Mouse (Mus musculus) forebrain, embryonic 15.5 days (tissue): ENCODE results near the gene Trim26. TPM values are rescaled to one million over a fixed set of nuclear protein-coding genes. Genes with fewer than 3 reads are reported as not detected.

Source experiments
- ATAC-seq: fragments of 200-750 bp; cut with Nextera tagmentation; replicated peaks from 2 replicates; pipeline ENCODE4 v1.8.0; 2017; ENCODE audit warnings: mild to moderate bottlenecking, moderate TSS enrichment, moderate library complexity
- H3K27ac ChIP-seq: fragments of 300-500 bp; sonication (generic); replicated peaks from 2 replicates; pipeline ENCODE4 v1.5.1; 2015; ENCODE audit warnings: mild to moderate bottlenecking, inconsistent platforms
- H3K27me3 ChIP-seq: fragments of 300-500 bp; sonication (generic); 2 replicates; pipeline ENCODE4 v1.6.1; 2015; ENCODE audit warnings: inconsistent platforms
- H3K36me3 ChIP-seq: fragments of 300-500 bp; sonication (generic); 2 replicates; pipeline ENCODE4 v1.6.1; 2015; ENCODE audit warnings: mild to moderate bottlenecking, inconsistent platforms
- H3K4me1 ChIP-seq: fragments of 300-500 bp; sonication (generic); 2 replicates; pipeline ENCODE4 v1.6.1; 2015; ENCODE audit warnings: inconsistent platforms
- H3K4me2 ChIP-seq: fragments of 300-500 bp; sonication (generic); replicated peaks from 2 replicates; pipeline ENCODE4 v1.6.1; 2015; ENCODE audit warnings: mild to moderate bottlenecking, inconsistent platforms
- H3K4me3 ChIP-seq: fragments of 300-500 bp; sonication (generic); 2 replicates; pipeline ENCODE4 v1.5.1; 2015; ENCODE audit warnings: mild to moderate bottlenecking, inconsistent platforms
- H3K9ac ChIP-seq: fragments of 300-500 bp; sonication (generic); replicated peaks from 2 replicates; pipeline ENCODE4 v1.6.1; 2015; ENCODE audit warnings: mild to moderate bottlenecking, inconsistent platforms
- H3K9me3 ChIP-seq: fragments of 300-500 bp; sonication (generic); 2 replicates; pipeline ENCODE4 v1.6.1; 2016; ENCODE audit warnings: inconsistent platforms
- WGBS: fragments of 180-500 bp; shearing (Covaris S2); methylation state at CpG from one replicate; pipeline ENCODE4 v1.1.7; 2015; ENCODE audit warnings: mixed read lengths; 5-methylcytosine and 5-hydroxymethylcytosine counted together
- polyA plus RNA-seq: library from polyadenylated mRNA; unstranded; fragments of >200 nt; fragmentation: Nextera tagmentation; extraction: Ambion mirVana; gene quantifications from 2 replicates; pipeline ENCODE4 v1.2.1, GENCODE M21; 2015

Gene Trim26
- polyA plus RNA-seq, 1 experiment from 2014 or later: 34.2 TPM

DNA sequence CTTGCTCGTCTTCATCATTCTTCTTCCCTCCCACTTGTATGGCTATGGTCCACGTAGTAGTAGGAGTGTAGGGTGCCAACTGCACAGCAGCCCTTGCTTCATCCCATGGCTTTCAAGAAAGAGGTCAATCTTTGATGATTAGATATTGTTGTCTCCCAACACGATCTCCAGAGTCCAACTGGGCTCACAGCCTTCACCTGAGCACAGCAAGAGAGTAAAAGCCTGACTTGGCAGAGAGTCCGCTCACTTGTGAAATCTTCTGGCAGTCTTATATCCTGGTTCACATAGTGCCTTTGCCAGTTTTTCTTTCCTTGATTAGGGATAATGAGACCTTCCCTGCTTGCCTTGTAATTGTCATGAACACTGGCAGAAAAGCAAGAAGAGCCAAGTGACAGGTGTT, 19.3 kb downstream of the Trim26 start:
- H3K4me3 ChIP-seq: no peak overlapping the region
- no peaks in the 10 kb centered on the region for H3K4me1 ChIP-seq
- H3K27me3 ChIP-seq: no peaks in the 10 kb centered on the region
- 91% methylated on average over 4 of the region's 4 CpGs for WGBS
- H3K36me3 ChIP-seq: peaks cover 70% of the 10 kb centered on the region
- no peak for ATAC-seq
- no peaks in the 10 kb centered on the region for H3K9me3 ChIP-seq
- no peak overlapping the region for H3K27ac ChIP-seq
- no peak overlapping the region for H3K9ac ChIP-seq
- no peak overlapping the region for H3K4me2 ChIP-seq

DNA sequence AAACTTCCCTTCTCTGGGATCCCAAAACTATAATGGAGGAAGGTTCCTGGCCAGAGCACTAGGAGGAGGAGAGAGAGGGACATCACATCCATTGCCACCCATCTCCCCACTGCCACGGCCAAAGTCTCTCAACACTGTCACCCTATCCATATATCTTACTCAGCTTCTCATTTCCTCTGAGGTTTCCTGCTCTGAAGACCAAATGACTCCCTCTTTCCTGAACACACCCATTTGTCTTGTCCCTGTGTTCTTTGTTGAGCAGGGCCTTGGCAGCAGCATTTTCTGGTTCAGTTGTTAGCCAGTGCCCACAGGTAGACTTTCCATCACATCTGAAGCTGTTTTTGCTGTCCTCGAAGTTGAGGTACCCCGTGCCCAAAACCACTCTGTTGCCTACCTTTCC, 21.2 kb downstream of the Trim26 start:
- no peak overlapping the region for H3K4me2 ChIP-seq
- peaks cover 52% of the 10 kb centered on the region for H3K36me3 ChIP-seq
- whole genome bisulfite sequencing: 93% methylated on average over 3 of the region's 3 CpGs
- no peak overlapping the region for H3K4me3 ChIP-seq
- H3K27me3 ChIP-seq: no peaks in the 10 kb centered on the region
- no peaks in the 10 kb centered on the region for H3K4me1 ChIP-seq
- no peaks in the 10 kb centered on the region for H3K9me3 ChIP-seq
- H3K27ac ChIP-seq: no peak overlapping the region
- H3K9ac ChIP-seq: no peak overlapping the region
- ATAC-seq: no peak

DNA sequence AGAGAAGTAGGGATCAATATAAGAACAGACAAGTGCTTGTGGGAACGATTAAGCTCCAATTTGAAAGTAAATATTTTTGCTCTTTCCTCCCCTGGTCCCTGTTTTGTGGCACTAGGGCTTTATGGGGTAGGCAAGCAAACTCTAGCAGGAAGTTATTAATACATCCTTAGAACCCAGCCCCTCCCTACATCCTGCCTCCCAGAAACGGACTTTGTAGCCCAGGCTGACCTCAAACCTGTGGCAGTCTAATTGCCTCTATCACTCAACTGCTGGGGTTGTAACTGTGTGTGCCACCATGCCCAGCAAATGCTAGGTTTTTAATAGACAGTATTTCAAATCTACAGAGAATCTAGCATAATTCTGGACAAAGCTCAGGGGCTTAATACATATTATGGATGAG, 24.7 kb downstream of the Trim26 start:
- no peak overlapping the region for H3K4me3 ChIP-seq
- H3K27me3 ChIP-seq: no peaks in the 10 kb centered on the region
- no peaks in the 10 kb centered on the region for H3K9me3 ChIP-seq
- no peak overlapping the region for H3K27ac ChIP-seq
- peaks cover 29% of the 10 kb centered on the region for H3K36me3 ChIP-seq
- no peak overlapping the region for H3K9ac ChIP-seq
- H3K4me1 ChIP-seq: no peaks in the 10 kb centered on the region; the same call in 1 of the 2 replicates
- H3K4me2 ChIP-seq: no peak overlapping the region
- ATAC-seq: no peak
- 75% methylated on average over 2 of the region's 2 CpGs for WGBS

DNA sequence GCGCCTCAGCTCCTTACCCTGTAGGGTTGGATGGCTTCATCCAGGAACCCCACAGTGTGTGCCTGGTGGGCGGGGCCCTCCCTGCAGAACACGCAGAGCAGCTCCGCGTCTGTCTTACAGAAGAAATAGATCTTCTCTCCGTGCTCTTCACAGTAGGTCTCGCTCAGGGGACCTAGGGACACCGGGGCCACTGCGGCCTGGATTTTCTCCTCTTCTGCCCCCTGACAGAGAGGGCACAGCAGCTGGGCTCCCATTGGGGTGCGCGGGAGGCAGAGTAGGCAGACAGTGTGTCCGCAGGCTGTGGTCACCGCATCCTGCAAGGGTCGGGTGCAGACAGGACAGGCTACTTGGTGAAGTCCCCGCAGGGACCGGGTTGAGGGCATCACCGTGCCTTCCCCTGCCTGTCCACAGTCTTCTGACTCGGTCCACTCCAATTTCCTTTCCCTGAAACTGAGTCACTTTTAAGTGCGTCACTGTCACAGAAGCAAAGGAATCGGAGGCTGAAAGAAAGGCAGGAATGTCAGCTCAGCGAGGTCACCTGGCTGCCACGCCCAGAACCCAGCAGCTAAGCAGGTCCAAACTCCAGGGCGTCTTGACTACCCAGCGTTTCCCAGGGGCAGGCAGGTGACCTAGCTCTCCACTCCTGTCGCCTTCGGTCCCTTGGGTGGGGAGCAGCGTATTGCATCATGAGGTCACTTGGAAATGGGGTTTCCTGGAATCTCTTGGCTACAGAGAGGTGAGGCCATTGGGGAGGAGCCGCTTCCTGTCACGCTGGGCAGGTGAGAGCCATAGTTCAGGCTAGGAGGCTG, 30.0 kb downstream of the Trim26 start, which contains the start of gene Trim15:
TSS of gene Trim15 (minus strand) at position 492 of the 809 bp plus-strand sequence.
- no peak within 1 kb of the TSS for H3K27ac ChIP-seq
- 0 out of 2 replicates have a peak, but pooled peaks cover 7% of the 10 kb centered on the region for H3K27me3 ChIP-seq
- H3K4me1 ChIP-seq: no peaks in the 10 kb centered on the region; the same call in 1 of the 2 replicates
- WGBS: 12% methylated on average over 29 of the region's 29 CpGs
- no peaks in the 10 kb centered on the region for H3K36me3 ChIP-seq
- 0 out of 2 replicates have a peak within 1 kb of the TSS, but pooled peaks have one; percentile 23 for H3K9ac ChIP-seq
- peak within 1 kb of the TSS; percentile 26 for H3K4me3 ChIP-seq
- ATAC-seq: no peak
- H3K4me2 ChIP-seq: peak within 1 kb of the TSS; percentile 40
- no peaks in the 10 kb centered on the region for H3K9me3 ChIP-seq

DNA sequence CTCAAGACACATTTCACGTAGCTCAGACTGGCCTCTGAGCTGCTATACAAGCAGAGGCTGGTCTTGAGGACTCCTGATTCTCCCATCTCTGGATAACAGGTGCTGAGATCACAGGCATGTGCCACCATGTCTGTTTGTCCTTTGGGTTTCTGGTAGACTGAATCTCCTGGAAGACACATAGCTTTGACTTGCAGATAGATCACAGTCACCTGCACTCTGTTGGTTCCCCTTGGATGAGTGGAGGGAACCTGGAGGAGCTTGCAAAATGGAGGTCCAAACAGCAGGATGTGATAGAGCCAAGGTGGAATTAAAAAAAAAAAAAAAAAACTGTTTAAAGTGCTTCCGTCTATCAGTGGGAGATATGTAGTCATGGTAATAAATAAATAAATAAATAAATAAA, 31.9 kb downstream of the Trim26 start:
- Histone ChIP-seq H3K9me3 (no peaks in the 10 kb centered on the region), H3K9ac (no peak overlapping the region), H3K4me2 (no peak overlapping the region), H3K27ac (no peak overlapping the region), H3K4me3 (no peak overlapping the region), H3K4me1 (no peaks in the 10 kb centered on the region; the same call in 1 of the 2 replicates), H3K36me3 (no peaks in the 10 kb centered on the region), H3K27me3 (0 out of 2 replicates have a peak, but pooled peaks cover 7% of the 10 kb centered on the region)
- 86% methylated on average over 2 of the region's 2 CpGs for WGBS
- ATAC-seq: no peak

DNA sequence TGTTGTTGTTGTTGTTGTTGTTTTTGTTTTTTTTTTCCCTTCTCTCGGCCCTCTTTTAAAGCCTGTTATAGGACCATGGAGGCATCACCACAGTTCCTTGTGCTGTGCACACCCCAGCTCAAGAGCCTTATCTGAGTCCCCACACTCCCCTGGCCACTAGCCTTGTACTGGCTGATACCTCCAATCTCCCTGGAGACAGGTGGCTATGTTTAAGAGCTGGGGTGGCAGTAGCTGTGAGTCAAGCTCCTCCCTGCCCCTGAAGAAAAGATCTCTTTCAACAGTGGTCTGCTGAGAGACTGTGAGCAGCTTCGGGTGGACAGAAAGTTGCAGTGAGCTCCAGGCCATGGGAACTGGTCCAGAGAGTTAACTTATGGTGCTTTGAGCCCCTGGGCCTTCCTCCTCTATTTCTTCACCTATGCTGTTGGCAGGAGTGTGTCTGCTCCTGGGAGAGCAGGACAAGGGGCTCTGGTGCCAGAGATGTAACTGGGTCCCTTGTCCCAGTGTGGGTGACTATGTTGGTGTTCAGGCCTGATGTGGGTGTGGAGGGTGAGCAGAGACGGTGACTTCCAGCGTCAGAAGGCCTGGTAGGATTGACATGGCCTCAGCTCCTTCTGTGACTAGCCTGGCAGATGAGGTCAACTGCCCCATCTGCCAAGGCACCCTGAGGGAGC, 32.5 kb downstream of the Trim26 start, which contains the start of gene Trim10:
TSS of gene Trim10 (plus strand) at position 291 of the 671 bp plus-strand sequence.
- no peak within 1 kb of the TSS for H3K9ac ChIP-seq
- no peak within 1 kb of the TSS for H3K27ac ChIP-seq
- 85% methylated on average over 4 of the region's 4 CpGs for WGBS
- H3K36me3 ChIP-seq: no peaks in the 10 kb centered on the region
- 0 out of 2 replicates have a peak, but pooled peaks cover 7% of the 10 kb centered on the region for H3K27me3 ChIP-seq
- no peak for ATAC-seq
- H3K4me2 ChIP-seq: no peak within 1 kb of the TSS
- H3K9me3 ChIP-seq: no peaks in the 10 kb centered on the region
- H3K4me3 ChIP-seq: no peak within 1 kb of the TSS
- no peaks in the 10 kb centered on the region; the same call in 1 of the 2 replicates for H3K4me1 ChIP-seq

DNA sequence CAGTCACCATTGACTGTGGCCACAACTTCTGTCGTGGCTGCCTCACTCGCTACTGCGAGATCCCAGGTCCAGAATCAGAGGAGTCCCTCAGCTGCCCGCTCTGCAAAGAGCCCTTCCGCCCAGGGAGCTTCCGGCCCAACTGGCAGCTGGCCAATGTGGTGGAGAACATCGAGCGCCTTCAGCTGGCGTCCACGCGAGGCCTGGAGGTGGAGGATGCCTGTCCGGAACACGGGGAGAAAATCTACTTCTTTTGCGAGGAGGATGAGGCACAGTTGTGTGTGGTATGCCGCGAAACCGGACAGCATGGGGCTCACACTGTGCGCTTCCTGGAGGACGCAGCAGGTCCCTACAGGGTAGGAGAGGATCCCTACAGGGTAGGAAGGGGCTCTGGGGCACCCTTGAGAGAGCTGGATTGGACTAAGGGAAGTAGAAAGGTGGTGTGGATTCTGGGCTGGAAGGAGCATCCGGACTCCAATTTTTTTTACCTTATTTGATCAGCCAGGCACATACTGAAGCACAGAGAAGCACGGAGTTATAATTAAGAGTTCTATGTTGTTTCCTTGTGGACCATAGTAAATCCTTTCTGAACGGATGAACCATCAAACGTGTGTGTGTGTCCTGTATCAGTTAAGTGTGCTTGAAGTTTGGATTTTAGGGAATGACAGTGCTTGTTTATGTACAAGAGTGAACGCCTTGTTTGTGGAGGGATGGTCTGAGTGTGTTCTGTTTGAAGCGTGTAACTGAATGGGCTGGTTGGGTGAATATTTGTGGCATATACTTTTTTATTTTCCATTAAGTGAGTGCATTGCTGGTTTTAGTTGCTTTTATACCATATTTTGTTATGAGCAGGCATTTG, 33.2 kb downstream of the Trim26 start:
- H3K4me3 ChIP-seq: no peak overlapping the region
- no peak for ATAC-seq
- no peaks in the 10 kb centered on the region; the same call in 1 of the 2 replicates for H3K4me1 ChIP-seq
- 83% methylated on average over 25 of the region's 25 CpGs for WGBS
- 0 out of 2 replicates have a peak, but pooled peaks cover 7% of the 10 kb centered on the region for H3K27me3 ChIP-seq
- no peak overlapping the region for H3K27ac ChIP-seq
- no peak overlapping the region for H3K9ac ChIP-seq
- no peaks in the 10 kb centered on the region for H3K36me3 ChIP-seq
- H3K9me3 ChIP-seq: no peaks in the 10 kb centered on the region
- no peak overlapping the region for H3K4me2 ChIP-seq

DNA sequence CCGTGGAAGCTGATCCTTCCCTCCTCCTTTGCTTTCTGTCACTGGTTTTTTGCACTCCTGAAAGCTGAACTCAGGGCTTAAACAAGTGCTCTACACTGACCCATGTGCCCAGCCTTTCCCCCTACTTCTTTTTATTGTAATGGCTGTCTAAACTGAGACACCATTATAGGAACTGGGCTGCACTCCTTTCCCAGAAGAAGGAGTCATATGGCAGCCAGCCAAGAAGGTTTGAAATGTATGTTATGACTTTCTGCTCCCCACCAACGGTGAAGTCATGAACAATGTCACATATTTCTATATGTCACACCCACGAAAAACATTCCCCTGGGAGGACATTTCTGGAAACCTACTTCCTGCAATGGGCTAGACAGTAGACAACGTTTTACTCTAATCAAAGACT, 37.7 kb downstream of the Trim26 start:
- Histone ChIP-seq H3K9ac (no peak overlapping the region), H3K4me2 (no peak overlapping the region), H3K9me3 (no peaks in the 10 kb centered on the region), H3K4me3 (no peak overlapping the region), H3K36me3 (no peaks in the 10 kb centered on the region), H3K27me3 (no peaks in the 10 kb centered on the region), H3K27ac (no peak overlapping the region), H3K4me1 (no peaks in the 10 kb centered on the region)
- ATAC-seq: no peak
- 72% methylated on average over 4 of the region's 4 CpGs for WGBS

DNA sequence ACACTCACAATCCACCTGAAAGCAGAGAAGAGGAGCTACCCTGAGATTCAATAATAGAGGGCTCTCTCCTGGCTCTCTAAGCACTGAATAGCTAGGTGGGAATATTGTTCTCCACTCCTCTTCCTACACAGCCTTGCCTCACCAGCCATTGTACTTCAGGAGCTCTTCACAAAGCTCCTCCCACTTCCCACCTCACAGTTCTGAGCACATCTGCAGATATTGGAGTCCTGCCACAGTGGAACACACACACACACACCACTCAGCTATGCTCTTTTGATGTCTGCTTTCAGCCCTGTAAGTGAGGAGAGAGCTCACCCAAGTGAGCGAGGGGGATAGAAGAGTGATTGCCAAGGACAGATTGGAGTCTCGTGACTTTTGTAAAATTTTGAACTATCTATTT, 46.4 kb downstream of the Trim26 start:
- Histone ChIP-seq H3K9me3 (no peaks in the 10 kb centered on the region), H3K9ac (no peak overlapping the region), H3K27me3 (no peaks in the 10 kb centered on the region), H3K36me3 (no peaks in the 10 kb centered on the region), H3K4me3 (no peak overlapping the region), H3K4me2 (no peak overlapping the region), H3K4me1 (no peaks in the 10 kb centered on the region), H3K27ac (no peak overlapping the region)
- 73% methylated on average over 2 of the region's 2 CpGs for WGBS
- no peak for ATAC-seq

DNA sequence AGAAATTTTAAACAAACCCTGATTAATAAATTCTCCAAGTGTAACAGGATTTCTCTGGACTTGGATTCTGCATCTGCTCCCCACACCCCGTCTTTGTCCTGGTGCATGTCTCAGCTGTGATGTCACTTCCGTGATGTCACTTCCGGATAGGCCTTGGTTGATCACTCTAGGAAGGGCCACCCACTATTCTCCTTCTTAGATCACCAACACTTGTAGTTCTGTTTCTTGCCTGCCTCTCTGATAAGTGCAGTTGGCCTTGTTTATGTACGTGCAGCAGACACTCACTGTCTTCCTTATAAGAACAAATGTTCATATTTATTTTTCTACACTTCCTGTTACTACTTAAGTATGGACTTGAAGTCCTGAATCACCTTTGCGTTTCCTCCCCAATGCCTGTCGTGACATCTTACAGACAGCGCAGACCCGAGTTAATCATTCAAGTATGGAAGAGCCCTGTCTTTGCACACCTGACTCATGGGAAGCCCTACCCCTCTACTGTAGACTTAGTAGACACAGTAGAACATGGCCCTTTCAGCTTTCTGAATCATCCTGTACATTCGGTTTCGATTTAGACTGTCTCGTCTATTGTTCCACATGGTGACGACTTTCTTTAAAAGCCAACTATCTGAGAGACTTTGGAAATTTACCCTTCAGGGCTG, 48.3 kb downstream of the Trim26 start:
- 94% methylated on average over 12 of the region's 12 CpGs for WGBS
- Histone ChIP-seq H3K27me3 (no peaks in the 10 kb centered on the region), H3K4me2 (no peak overlapping the region), H3K4me3 (no peak overlapping the region), H3K4me1 (no peaks in the 10 kb centered on the region), H3K9ac (no peak overlapping the region), H3K36me3 (no peaks in the 10 kb centered on the region), H3K9me3 (no peaks in the 10 kb centered on the region), H3K27ac (no peak overlapping the region)
- ATAC-seq: no peak

DNA sequence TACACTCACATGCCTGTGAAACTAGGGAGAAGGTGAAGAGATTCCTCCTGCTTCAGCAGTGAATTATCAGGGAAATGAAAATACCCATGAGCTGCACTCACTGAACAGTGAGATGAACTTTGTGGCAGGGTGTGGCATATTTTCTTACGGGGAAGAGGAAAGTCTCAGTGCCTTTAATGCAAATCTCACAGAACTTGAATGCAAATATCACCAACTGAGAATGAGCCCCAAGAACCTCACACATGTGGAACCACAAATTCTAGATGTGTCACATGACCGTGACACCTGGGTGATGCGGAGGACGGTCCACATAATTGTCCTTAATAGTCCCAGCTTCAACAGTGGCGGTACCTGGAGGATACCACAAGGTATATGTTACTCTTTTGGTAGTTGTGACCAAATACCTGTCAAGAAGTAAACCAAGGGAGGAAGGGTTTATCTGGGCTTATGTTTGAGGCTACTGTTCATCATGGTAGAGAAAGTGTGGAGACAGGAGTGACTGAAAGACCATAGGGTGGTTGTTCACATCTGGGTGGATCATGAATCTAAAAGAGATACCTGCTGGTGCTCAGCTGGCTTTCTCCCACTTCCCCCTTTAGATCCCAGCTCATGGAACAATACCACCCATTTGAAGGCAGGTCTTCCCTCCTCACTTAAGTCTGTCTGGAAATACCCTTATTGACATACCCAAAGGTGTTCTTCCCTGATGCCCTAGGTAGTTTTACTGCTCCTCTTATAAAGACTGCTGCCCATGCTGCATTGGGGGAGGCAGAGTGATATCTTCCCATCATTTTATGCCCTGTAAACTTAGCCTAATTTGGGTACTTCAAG, 53.4 kb downstream of the Trim26 start, which contains the start of gene Trim40:
TSS of gene Trim40 (minus strand) at position 51 of the 831 bp plus-strand sequence.
- WGBS: 86% methylated on average over 5 of the region's 5 CpGs
- Histone ChIP-seq H3K9ac (no peak within 1 kb of the TSS), H3K27ac (no peak within 1 kb of the TSS), H3K36me3 (no peaks in the 10 kb centered on the region), H3K27me3 (no peaks in the 10 kb centered on the region; the same call in 1 of the 2 replicates), H3K4me1 (no peaks in the 10 kb centered on the region), H3K9me3 (no peaks in the 10 kb centered on the region), H3K4me2 (no peak within 1 kb of the TSS), H3K4me3 (no peak within 1 kb of the TSS)
- no peak for ATAC-seq
